Mouse (Mus musculus): Measurements from ENCODE around the gene Cstf1.

Gene Cstf1

GRCm38 (mm10) chr2:172418208-172418607, 47.7 kb downstream of the Cstf1 start:
- no peak for DNase-seq

GRCm38 (mm10) chr2:172430609-172431008, 60.1 kb downstream of the Cstf1 start:
- DNase-seq: peak in 1 of 2 experiments; percentile 17
